Mouse (Mus musculus): ENCODE results near the gene Ccdc107. TPM values are rescaled to one million over a fixed set of nuclear protein-coding genes. Genes with fewer than 3 reads are reported as not detected.

Gene Ccdc107
- total and polyA plus RNA-seq, 3 experiments: 29.8 to 67.9 (median 33.8) TPM

DNA sequence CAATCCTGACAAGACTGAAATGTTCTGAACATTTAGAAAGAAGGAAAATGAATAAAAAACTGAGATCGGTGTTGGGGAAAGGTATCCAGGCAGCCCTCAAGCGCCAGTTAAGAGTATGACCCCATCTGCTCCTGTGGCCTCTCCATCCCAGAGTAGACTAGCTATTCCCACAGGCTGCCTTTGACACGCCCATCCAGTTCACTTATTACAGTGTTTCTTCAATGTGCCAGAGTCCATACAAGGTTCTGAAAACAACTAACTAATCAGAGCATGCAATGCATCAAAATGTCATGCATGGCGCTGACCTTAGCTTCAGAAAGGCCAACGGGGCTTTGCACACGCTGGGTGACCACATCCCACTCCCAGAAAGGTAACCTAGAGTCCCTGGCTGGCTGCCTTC is 10.8 kb downstream of the Ccdc107 start:
- TF ChIP-seq CTCF (IDR thresholded peaks at IDR 0.05) (no peak), EP300 (IDR thresholded peaks at IDR 0.05; ENCODE audit: insufficient read depth, low read depth, low read length) (no peak), POLR2A (IDR thresholded peaks at IDR 0.05; ENCODE audit: insufficient read depth, low read depth, low read length) (no peak)
- Histone ChIP-seq H3K4me1 (ENCODE audit: control insufficient read depth, insufficient read depth, low read length) (peaks cover 8% of the 10 kb centered on the region), H3K36me3 (ENCODE audit: control insufficient read depth, insufficient read depth, low read length) (no peaks in the 10 kb centered on the region), H3K4me3 (no peak overlapping the region), H3K9ac (ENCODE audit: low read depth, low read length) (no peak overlapping the region), H3K27me3 (ENCODE audit: control insufficient read depth, insufficient read depth, low read length) (no peaks in the 10 kb centered on the region), H3K27ac (no peak overlapping the region), H3K79me2 (replicated peaks; ENCODE audit: control insufficient read depth, insufficient read depth, low read length) (no peaks in the 10 kb centered on the region)
- WGBS: 84% methylated on average over 6 of the region's 6 CpGs
- DNase-seq: no peak
- intact Hi-C loops (cut with DNase I): no loop called here

DNA sequence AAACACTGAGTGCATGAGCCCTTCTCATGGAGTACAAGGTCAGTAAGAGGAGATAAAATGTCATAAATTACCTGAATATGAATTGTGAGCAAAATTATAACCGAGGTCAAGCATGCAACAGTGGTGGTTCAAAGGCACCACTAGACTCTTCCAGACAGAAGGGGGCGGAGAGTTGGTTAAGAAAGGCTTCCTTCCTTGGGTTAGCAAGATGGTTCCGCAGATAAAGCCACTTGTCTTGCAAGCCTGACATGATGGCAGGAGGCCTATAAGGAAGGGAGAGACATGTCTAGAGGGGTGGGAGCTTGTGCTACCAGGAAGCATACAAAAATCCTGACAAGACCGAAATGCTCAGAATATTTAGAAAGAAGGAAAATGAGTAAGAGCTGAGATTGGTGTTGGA is 11.6 kb downstream of the Ccdc107 start:
- WGBS: 66% methylated on average over 4 of the region's 4 CpGs
- no peak for DNase-seq
- Histone ChIP-seq H3K27ac (no peak overlapping the region), H3K27me3 (ENCODE audit: control insufficient read depth, insufficient read depth, low read length) (no peaks in the 10 kb centered on the region), H3K4me1 (ENCODE audit: control insufficient read depth, insufficient read depth, low read length) (peaks cover 8% of the 10 kb centered on the region), H3K79me2 (replicated peaks; ENCODE audit: control insufficient read depth, insufficient read depth, low read length) (no peaks in the 10 kb centered on the region), H3K36me3 (ENCODE audit: control insufficient read depth, insufficient read depth, low read length) (no peaks in the 10 kb centered on the region), H3K9ac (ENCODE audit: low read depth, low read length) (no peak overlapping the region), H3K4me3 (no peak overlapping the region)
- no peak for TF ChIP-seq EP300 (IDR thresholded peaks at IDR 0.05; ENCODE audit: insufficient read depth, low read depth, low read length)
- TF ChIP-seq CTCF (IDR thresholded peaks at IDR 0.05): no peak
- no peak for TF ChIP-seq POLR2A (IDR thresholded peaks at IDR 0.05; ENCODE audit: insufficient read depth, low read depth, low read length)
- intact Hi-C loops (cut with DNase I): no loop called here

DNA sequence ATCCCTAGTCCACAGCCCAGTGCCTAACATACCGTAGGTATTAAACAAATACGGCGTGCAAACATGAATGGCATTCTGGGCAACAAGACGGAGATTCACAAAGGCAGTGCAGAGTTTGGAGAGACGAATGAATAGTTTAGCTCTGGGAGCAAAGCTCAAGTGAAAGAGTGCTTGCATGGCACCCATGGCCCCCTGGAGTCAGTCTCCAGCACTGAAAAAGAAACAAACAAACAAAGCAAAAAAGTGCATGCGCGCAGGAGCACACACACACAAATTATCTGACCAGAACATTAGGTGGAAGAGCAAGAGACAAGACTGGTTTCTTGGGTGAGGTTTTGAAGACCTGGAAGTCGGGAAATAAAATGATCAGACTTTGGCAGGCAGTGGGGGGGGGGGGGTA is 13.4 kb downstream of the Ccdc107 start:
- no peak for TF ChIP-seq POLR2A (IDR thresholded peaks at IDR 0.05; ENCODE audit: insufficient read depth, low read depth, low read length)
- TF ChIP-seq CTCF (IDR thresholded peaks at IDR 0.05): no peak
- no peak for TF ChIP-seq EP300 (IDR thresholded peaks at IDR 0.05; ENCODE audit: insufficient read depth, low read depth, low read length)
- H3K4me1 ChIP-seq (ENCODE audit: control insufficient read depth, insufficient read depth, low read length): peaks cover 4% of the 10 kb centered on the region
- intact Hi-C loops (cut with DNase I): no loop called here
- no peak for DNase-seq
- no peaks in the 10 kb centered on the region for H3K27me3 ChIP-seq (ENCODE audit: control insufficient read depth, insufficient read depth, low read length)
- no peak overlapping the region for H3K27ac ChIP-seq
- no peak overlapping the region for H3K9ac ChIP-seq (ENCODE audit: low read depth, low read length)
- no peaks in the 10 kb centered on the region for H3K36me3 ChIP-seq (ENCODE audit: control insufficient read depth, insufficient read depth, low read length)
- no peaks in the 10 kb centered on the region for H3K79me2 ChIP-seq (replicated peaks; ENCODE audit: control insufficient read depth, insufficient read depth, low read length)
- H3K4me3 ChIP-seq: no peak overlapping the region
- WGBS: 95% methylated on average over 8 of the region's 8 CpGs

DNA sequence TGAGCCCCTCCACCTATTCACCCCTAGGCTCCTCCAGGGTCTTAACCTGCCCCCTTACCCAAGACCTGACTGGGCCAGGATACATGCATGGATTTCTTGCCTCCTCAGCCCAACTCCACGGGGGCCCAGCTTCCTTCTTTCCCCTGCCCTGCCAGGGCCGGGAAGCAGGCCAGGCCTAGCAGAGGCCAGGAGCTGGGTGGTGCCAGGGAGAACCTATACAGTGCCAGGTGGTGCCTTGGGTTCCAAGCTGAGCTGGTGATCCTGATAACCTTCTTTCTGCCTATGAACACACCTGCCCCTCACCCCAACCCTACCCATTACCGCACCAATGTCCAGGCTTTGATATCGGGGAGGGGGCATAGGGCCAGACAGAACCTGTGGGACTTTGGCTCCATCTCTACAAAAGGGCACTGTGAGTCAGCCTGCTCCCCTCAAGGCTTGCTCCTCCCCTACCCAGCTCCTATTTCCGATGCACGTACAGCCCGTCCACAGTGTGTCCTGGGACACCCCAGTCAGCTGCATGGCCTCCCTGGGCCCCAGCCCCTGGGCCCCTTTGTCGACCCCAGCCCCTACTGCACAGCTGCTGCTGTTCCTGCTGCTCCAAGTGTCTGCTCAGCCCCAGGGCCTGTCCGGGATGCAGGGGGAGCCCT is 14.0 kb downstream of the Ccdc107 start, which contains the start of gene Car9:
TSS of gene Car9 (plus strand) at position 431 of the 650 bp plus-strand sequence.
- no peak within 1 kb of the TSS for H3K27ac ChIP-seq
- TF ChIP-seq CTCF (IDR thresholded peaks at IDR 0.05): no peak
- no peak for TF ChIP-seq EP300 (IDR thresholded peaks at IDR 0.05; ENCODE audit: insufficient read depth, low read depth, low read length)
- peak; percentile 33 to 40 for DNase-seq
- no peaks in the 10 kb centered on the region for H3K79me2 ChIP-seq (replicated peaks; ENCODE audit: control insufficient read depth, insufficient read depth, low read length)
- intact Hi-C loops (cut with DNase I): no loop called here
- H3K4me3 ChIP-seq: no peak within 1 kb of the TSS
- WGBS: 58% methylated on average over 9 of the region's 9 CpGs
- H3K9ac ChIP-seq (ENCODE audit: low read depth, low read length): no peak within 1 kb of the TSS
- H3K36me3 ChIP-seq (ENCODE audit: control insufficient read depth, insufficient read depth, low read length): no peaks in the 10 kb centered on the region
- H3K4me1 ChIP-seq (ENCODE audit: control insufficient read depth, insufficient read depth, low read length): peaks cover 4% of the 10 kb centered on the region
- H3K27me3 ChIP-seq (ENCODE audit: control insufficient read depth, insufficient read depth, low read length): no peaks in the 10 kb centered on the region

DNA sequence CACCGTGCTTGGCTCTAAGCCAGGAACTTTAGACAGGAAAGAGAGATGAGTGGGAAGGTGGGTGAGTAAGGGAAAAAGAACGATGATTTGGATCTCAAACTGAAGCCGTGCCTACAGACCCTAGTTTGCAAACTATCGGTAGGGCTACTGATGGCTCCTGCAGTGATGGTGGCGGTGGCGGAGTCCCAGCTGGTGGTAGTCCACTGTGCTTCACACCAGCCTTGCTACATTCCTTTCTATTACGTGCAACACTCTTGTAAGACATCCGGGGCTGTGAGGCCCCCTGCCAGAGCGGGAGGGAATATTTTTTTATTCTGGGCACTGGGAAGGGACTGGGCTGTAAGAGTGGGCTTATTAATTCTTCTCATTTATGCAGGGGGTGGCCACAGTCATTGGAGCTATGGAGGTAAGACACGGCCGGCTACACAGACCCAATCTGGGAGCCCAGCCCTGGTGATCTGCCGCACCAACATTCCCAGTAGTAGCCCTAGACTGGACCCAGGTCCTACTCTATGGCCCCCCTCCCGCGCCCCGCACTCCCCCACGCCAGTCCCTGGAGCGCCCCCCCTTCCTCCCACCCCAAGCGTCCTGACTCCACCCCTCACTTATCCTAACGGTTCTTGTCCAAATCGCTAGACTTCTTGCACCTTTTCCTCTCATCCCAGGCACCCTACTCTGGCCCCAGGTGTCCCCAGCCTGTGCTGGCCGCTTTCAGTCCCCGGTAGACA is 15.4 kb downstream of the Ccdc107 start:
- Histone ChIP-seq H3K4me1 (ENCODE audit: control insufficient read depth, insufficient read depth, low read length) (peaks cover 4% of the 10 kb centered on the region), H3K4me3 (peak overlapping the region; percentile 44), H3K27ac (no peak overlapping the region), H3K9ac (ENCODE audit: low read depth, low read length) (peak overlapping the region; percentile 49), H3K79me2 (replicated peaks; ENCODE audit: control insufficient read depth, insufficient read depth, low read length) (no peaks in the 10 kb centered on the region), H3K36me3 (ENCODE audit: control insufficient read depth, insufficient read depth, low read length) (no peaks in the 10 kb centered on the region), H3K27me3 (ENCODE audit: control insufficient read depth, insufficient read depth, low read length) (no peaks in the 10 kb centered on the region)
- 8% methylated on average over 20 of the region's 22 CpGs for WGBS
- TF ChIP-seq EP300 (IDR thresholded peaks at IDR 0.05; ENCODE audit: insufficient read depth, low read depth, low read length) (no peak), POLR2A (IDR thresholded peaks at IDR 0.05; ENCODE audit: insufficient read depth, low read depth, low read length) (no peak), CTCF (IDR thresholded peaks at IDR 0.05) (no peak)
- peak in 1 of 2 experiments; percentile 21 for DNase-seq
- intact Hi-C loops (cut with DNase I): no loop called here

DNA sequence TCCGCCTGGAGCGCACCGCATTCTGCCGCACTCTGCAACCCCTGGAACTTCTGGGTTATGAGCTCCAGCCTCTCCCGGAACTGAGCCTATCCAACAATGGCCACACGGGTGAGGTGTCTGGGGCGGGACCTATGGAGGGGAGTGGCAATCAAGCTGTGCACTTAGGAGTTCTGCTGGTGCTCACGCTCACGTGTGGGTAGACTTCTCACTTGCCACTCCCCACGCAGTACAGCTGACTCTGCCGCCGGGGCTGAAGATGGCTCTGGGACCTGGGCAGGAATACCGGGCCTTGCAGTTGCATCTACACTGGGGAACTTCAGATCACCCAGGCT is 15.9 kb downstream of the Ccdc107 start:
- no peak for TF ChIP-seq EP300 (IDR thresholded peaks at IDR 0.05; ENCODE audit: insufficient read depth, low read depth, low read length)
- TF ChIP-seq POLR2A (IDR thresholded peaks at IDR 0.05; ENCODE audit: insufficient read depth, low read depth, low read length): peak; percentile 50; the same call in 1 of the 2 replicates
- TF ChIP-seq CTCF (IDR thresholded peaks at IDR 0.05): 0 out of 2 replicates have a peak, but pooled peaks have one; percentile 15
- intact Hi-C loops (cut with DNase I): no loop called here
- no peaks in the 10 kb centered on the region for H3K27me3 ChIP-seq (ENCODE audit: control insufficient read depth, insufficient read depth, low read length)
- peak overlapping the region; percentile 49 for H3K9ac ChIP-seq (ENCODE audit: low read depth, low read length)
- H3K27ac ChIP-seq: no peak overlapping the region
- peaks cover 4% of the 10 kb centered on the region for H3K4me1 ChIP-seq (ENCODE audit: control insufficient read depth, insufficient read depth, low read length)
- no peaks in the 10 kb centered on the region for H3K36me3 ChIP-seq (ENCODE audit: control insufficient read depth, insufficient read depth, low read length)
- 8% methylated on average over 13 of the region's 13 CpGs for WGBS
- peak overlapping the region; percentile 44 for H3K4me3 ChIP-seq
- peak; percentile 60 for DNase-seq
- H3K79me2 ChIP-seq (replicated peaks; ENCODE audit: control insufficient read depth, insufficient read depth, low read length): no peaks in the 10 kb centered on the region
